Mouse (Mus musculus): ENCODE measurements at regions not wholly inside any gene's neighbourhood (a gene's known extent, or its start where the extent isn't known, plus 50 kb on each side); places are given as distances from the start of the nearest gene placed in this dataset.

- no peak for TF ChIP-seq CTCF (IDR thresholded peaks at IDR 0.05; ENCODE audit: borderline replicate concordance, insufficient read depth, low read depth, low read length)
- no peak for TF ChIP-seq POLR2A (IDR thresholded peaks at IDR 0.05; ENCODE audit: borderline replicate concordance, insufficient read depth, low read length)
These were observed 161.3 kb downstream of the Abcc12 start for GRCm38 (mm10) chr8:86419059-86419651.

All from cerebellum, adult 2 months (tissue).